Mouse (Mus musculus): ENCODE results near the gene Gm5475. TPM values are rescaled to one million over a fixed set of nuclear protein-coding genes. Genes with fewer than 3 reads are reported as not detected.

Gm5475 gene
- polyA plus RNA-seq (2012; rRNA removed), result not detected in 2 replicates

DNA sequence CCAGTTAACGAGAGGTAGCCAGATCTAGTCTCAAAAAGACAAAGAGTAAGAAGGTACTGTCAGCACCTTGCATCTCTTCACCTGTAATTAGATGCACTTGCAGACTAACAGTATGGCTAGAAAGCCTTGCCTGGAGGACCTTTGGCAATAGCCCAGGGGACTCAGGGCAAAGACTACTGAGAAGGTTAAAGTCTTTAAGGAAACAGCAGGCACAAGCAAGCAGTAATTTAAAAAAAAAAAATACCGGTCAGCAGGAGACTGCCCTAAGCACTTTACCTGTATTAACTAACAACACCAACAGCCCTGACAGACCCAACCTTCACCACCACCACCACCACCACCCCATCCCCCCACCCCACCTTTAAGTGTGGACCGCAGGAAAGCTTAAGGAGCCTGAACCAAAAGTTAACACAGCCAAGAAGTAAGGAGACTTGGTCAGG, at the start of gene Gm5475:
Gene Gm5475, plus strand, starts transcription at position 390 of the 440 bp plus-strand sequence.

GRCm38 (mm10) chr15:100424396-100425122, 2.6 kb downstream of the Gm5475 start, which contains the start of gene Slc11a2:
Slc11a2 (minus strand) TSS chr15:100425072.

DNA sequence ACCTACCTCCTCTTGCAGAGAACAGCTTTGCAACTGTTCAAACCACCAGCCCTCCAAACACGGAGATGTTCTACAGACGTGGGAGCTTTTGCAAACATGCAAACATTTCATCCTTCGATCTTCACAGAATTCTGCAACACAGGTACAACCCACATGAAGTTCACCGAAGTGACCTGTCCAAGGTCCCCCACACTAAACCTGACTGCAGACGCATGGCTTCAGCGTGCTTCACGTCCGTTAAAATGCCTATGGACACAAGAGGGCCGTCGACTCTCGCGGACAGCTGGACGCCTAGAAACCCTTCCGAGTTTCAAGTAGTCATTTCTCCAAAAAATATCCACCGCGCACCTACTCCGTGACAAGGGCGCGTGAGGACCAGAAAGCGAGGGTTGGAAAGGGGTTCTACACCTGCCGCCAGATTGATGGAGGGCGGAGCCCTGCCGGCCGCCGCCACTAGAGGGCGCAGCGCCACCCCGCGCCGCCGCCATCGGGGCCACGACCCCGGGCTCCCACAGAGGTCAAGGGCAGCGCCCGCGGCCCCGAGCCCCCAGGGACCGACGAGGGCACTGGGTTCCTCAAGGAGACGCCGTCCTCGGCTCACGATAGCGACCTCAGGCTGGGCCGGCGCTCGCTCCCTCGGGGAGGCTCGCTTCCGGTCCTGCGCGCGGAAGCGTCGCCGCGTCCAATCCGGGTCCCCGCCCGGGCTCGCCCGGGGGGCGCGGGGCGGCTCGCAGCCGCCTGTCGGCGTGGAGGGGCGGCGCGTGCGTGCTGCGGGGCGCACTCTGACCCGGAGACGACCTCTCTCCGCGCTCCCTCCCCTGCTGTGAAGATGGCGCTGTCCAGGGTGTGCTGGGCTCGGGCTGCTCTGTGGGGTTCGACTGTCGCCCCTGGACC, 46.6 kb downstream of the Gm5475 start, which contains the start of gene Letmd1:
Gene Letmd1, plus strand, starts transcription at position 729 of the 894 bp plus-strand sequence.

Other genes with a start within 250 kb of the Gm5475 start
- 34.1 and 35.2 TPM in 2 replicates for gene Atf1, start 194.3 kb upstream of the Gm5475 start, polyA plus RNA-seq (2012; rRNA removed)
- not detected in 2 replicates for gene Tmprss12, start 141.3 kb upstream of the Gm5475 start, polyA plus RNA-seq (2012; rRNA removed)
- gene Mettl7a1, start 118.0 kb upstream of the Gm5475 start, polyA plus RNA-seq (2012; rRNA removed), result 11.7 and 16.6 TPM in 2 replicates
- 0.06 and 0.16 TPM in 2 replicates for gene Mettl7a3, start 87.2 kb upstream of the Gm5475 start, polyA plus RNA-seq (2012; rRNA removed)
- 0.09 TPM in 1 of 2 replicates, not detected in the other for gene Methig1, start 69.0 kb upstream of the Gm5475 start, polyA plus RNA-seq (2012; rRNA removed)
- not detected in 2 replicates for gene Mettl7a2, start 68.9 kb upstream of the Gm5475 start, polyA plus RNA-seq (2012; rRNA removed)
- gene Higd1c, start 57.6 kb upstream of the Gm5475 start, polyA plus RNA-seq (2012; rRNA removed), result 0.12 TPM in 1 of 2 replicates, not detected in the other
- 23.9 and 31.8 TPM in 2 replicates for gene Slc11a2, start 2.9 kb downstream of the Gm5475 start, polyA plus RNA-seq (2012; rRNA removed)
- gene Letmd1, start 46.9 kb downstream of the Gm5475 start, polyA plus RNA-seq (2012; rRNA removed), result 44.8 and 63.6 TPM in 2 replicates
- 21.6 TPM in 2 replicates for gene Csrnp2, start 73.3 kb downstream of the Gm5475 start, polyA plus RNA-seq (2012; rRNA removed)
- 32.7 and 34.2 TPM in 2 replicates for gene Tfcp2, start 129.9 kb downstream of the Gm5475 start, polyA plus RNA-seq (2012; rRNA removed)
- gene Pou6f1, start 177.8 kb downstream of the Gm5475 start, polyA plus RNA-seq (2012; rRNA removed), result 36.6 and 44.5 TPM in 2 replicates
- 65.3 and 147 TPM in 2 replicates for gene Dazap2, start 193.2 kb downstream of the Gm5475 start, polyA plus RNA-seq (2012; rRNA removed)
- gene Smagp, start 214.8 kb downstream of the Gm5475 start, polyA plus RNA-seq (2012; rRNA removed), result 4.6 and 4.7 TPM in 2 replicates
- 3.7 and 4.9 TPM in 2 replicates for gene Bin2, start 247.4 kb downstream of the Gm5475 start, polyA plus RNA-seq (2012; rRNA removed)